Mouse (Mus musculus) embryonic facial prominence, embryonic 13.5 days (tissue): ENCODE results near the gene Trim15. TPM values are rescaled to one million over a fixed set of nuclear protein-coding genes. Genes with fewer than 3 reads are reported as not detected.

Experiments used
- ATAC-seq: fragments of 200-750 bp; cut with Nextera tagmentation; 2 replicates; pipeline ENCODE4 v1.8.0; 2017; ENCODE audit warnings: low read depth; ENCODE audit not compliant: insufficient number of reproducible peaks, insufficient read depth, low FRiP score, low TSS enrichment
- H3K27ac ChIP-seq: fragments of 300-500 bp; sonication (generic); 2 replicates; pipeline ENCODE4 v1.5.1; 2015; ENCODE audit warnings: moderate library complexity, mild to moderate bottlenecking, inconsistent platforms
- H3K27me3 ChIP-seq: fragments of 300-500 bp; sonication (generic); 2 replicates; pipeline ENCODE4 v1.6.1; 2015; ENCODE audit warnings: mild to moderate bottlenecking, inconsistent platforms
- H3K36me3 ChIP-seq: fragments of 300-500 bp; sonication (generic); 2 replicates; pipeline ENCODE4 v1.6.1; 2015; ENCODE audit warnings: mild to moderate bottlenecking, inconsistent platforms
- H3K4me1 ChIP-seq: fragments of 300-500 bp; sonication (generic); 2 replicates; pipeline ENCODE4 v1.6.1; 2015; ENCODE audit warnings: inconsistent platforms
- H3K4me2 ChIP-seq: fragments of 300-500 bp; sonication (generic); 2 replicates; pipeline ENCODE4 v1.6.1; 2015; ENCODE audit warnings: moderate library complexity, mild to moderate bottlenecking, inconsistent platforms
- H3K4me3 ChIP-seq: fragments of 300-500 bp; sonication (generic); 2 replicates; pipeline ENCODE4 v1.5.1; 2015; ENCODE audit warnings: mild to moderate bottlenecking, inconsistent platforms
- H3K9ac ChIP-seq: fragments of 300-500 bp; sonication (generic); 2 replicates; pipeline ENCODE4 v1.6.1; 2015; ENCODE audit warnings: mild to moderate bottlenecking, inconsistent platforms
- H3K9me3 ChIP-seq: fragments of 300-500 bp; sonication (generic); 2 replicates; pipeline ENCODE4 v1.6.1; 2016; ENCODE audit warnings: inconsistent platforms
- WGBS: fragments of 180-500 bp; shearing (Covaris S2); methylation state at CpG from one replicate; pipeline ENCODE4 v1.1.7; 2015; ENCODE audit warnings: mixed read lengths; 5-methylcytosine and 5-hydroxymethylcytosine counted together
- polyA plus RNA-seq: library from polyadenylated mRNA; unstranded; fragments of >200 nt; fragmentation: Nextera tagmentation; extraction: Ambion mirVana; gene quantifications from 2 replicates; pipeline ENCODE4 v1.2.1, GENCODE M21; 2015

Trim15 gene
- 0.24 and 0.48 TPM in 2 replicates for polyA plus RNA-seq

- Histone ChIP-seq H3K4me3 (peak within 1 kb of the TSS; percentile 20; the same call in 1 of the 2 replicates), H3K4me2 (peak within 1 kb of the TSS; percentile 47)
- 10% methylated on average over 29 of the region's 29 CpGs for WGBS
Observed at GRCm38 (mm10) chr17:36866719-36867527, at the start of gene Trim15. TSS of gene Trim15 (minus strand) at chr17:36867210.

GRCm38 (mm10) chr17:36915076-36915475 is 48.1 kb upstream of the Trim15 start:
- WGBS: 15% methylated on average over 9 of the region's 9 CpGs
- Histone ChIP-seq H3K4me3 (no peak overlapping the region), H3K9me3 (no peaks in the 10 kb centered on the region), H3K4me2 (no peak overlapping the region), H3K36me3 (no peaks in the 10 kb centered on the region), H3K27ac (no peak overlapping the region), H3K27me3 (peaks cover 8% of the 10 kb centered on the region), H3K4me1 (no peaks in the 10 kb centered on the region), H3K9ac (no peak overlapping the region)
- no peak; the same call in 1 of the 2 replicates for ATAC-seq

More at GRCm38 (mm10) chr17:36866719-36867527, at the start of gene Trim15:
- Histone ChIP-seq H3K9ac (peak within 1 kb of the TSS; percentile 49; the same call in 1 of the 2 replicates), H3K27ac (no peak within 1 kb of the TSS), H3K9me3 (no peaks in the 10 kb centered on the region), H3K27me3 (peaks cover 32% of the 10 kb centered on the region), H3K4me1 (0 out of 2 replicates have a peak, but pooled peaks cover 7% of the 10 kb centered on the region), H3K36me3 (no peaks in the 10 kb centered on the region)
- ATAC-seq: no peak

- no peaks in the 10 kb centered on the region for H3K36me3 ChIP-seq
- H3K4me2 ChIP-seq: no peak overlapping the region
- H3K4me3 ChIP-seq: no peak overlapping the region
- peaks cover 8% of the 10 kb centered on the region for H3K27me3 ChIP-seq
- no peak for ATAC-seq
- no peak overlapping the region for H3K27ac ChIP-seq
- no peaks in the 10 kb centered on the region for H3K4me1 ChIP-seq
- WGBS: 3% methylated on average over 2 of the region's 2 CpGs
- no peak overlapping the region for H3K9ac ChIP-seq
- H3K9me3 ChIP-seq: no peaks in the 10 kb centered on the region
Observed at GRCm38 (mm10) chr17:36914108-36914507, 47.1 kb upstream of the Trim15 start.

GRCm38 (mm10) chr17:36912031-36912430 is 45.0 kb upstream of the Trim15 start:
- Histone ChIP-seq H3K9me3 (no peaks in the 10 kb centered on the region), H3K27me3 (peaks cover 8% of the 10 kb centered on the region), H3K36me3 (no peaks in the 10 kb centered on the region), H3K27ac (no peak overlapping the region), H3K4me3 (no peak overlapping the region), H3K4me1 (no peaks in the 10 kb centered on the region), H3K9ac (no peak overlapping the region), H3K4me2 (no peak overlapping the region)
- ATAC-seq: no peak
- 82% methylated on average over 2 of the region's 2 CpGs for WGBS

GRCm38 (mm10) chr17:36909802-36910201 is 42.8 kb upstream of the Trim15 start:
- H3K9ac ChIP-seq: no peak overlapping the region
- peaks cover 3% of the 10 kb centered on the region for H3K27me3 ChIP-seq
- no peaks in the 10 kb centered on the region for H3K4me1 ChIP-seq
- H3K4me2 ChIP-seq: no peak overlapping the region
- 51% methylated on average over 4 of the region's 4 CpGs for WGBS
- no peak overlapping the region for H3K27ac ChIP-seq
- H3K36me3 ChIP-seq: no peaks in the 10 kb centered on the region
- no peak for ATAC-seq
- H3K4me3 ChIP-seq: no peak overlapping the region
- no peaks in the 10 kb centered on the region for H3K9me3 ChIP-seq

- Histone ChIP-seq H3K27me3 (peaks cover 3% of the 10 kb centered on the region), H3K36me3 (no peaks in the 10 kb centered on the region), H3K4me1 (no peaks in the 10 kb centered on the region), H3K4me3 (no peak overlapping the region), H3K9ac (no peak overlapping the region), H3K27ac (no peak overlapping the region), H3K4me2 (no peak overlapping the region), H3K9me3 (no peaks in the 10 kb centered on the region)
- ATAC-seq: no peak
- WGBS: 54% methylated on average over 1 of the region's 1 CpGs
Observed at GRCm38 (mm10) chr17:36908235-36908634, 41.2 kb upstream of the Trim15 start.

GRCm38 (mm10) chr17:36903651-36904050 is 36.6 kb upstream of the Trim15 start:
- no peak for ATAC-seq
- Histone ChIP-seq H3K4me1 (no peaks in the 10 kb centered on the region), H3K4me3 (no peak overlapping the region), H3K9ac (no peak overlapping the region), H3K36me3 (no peaks in the 10 kb centered on the region), H3K27ac (no peak overlapping the region), H3K4me2 (no peak overlapping the region), H3K27me3 (no peaks in the 10 kb centered on the region; the same call in 1 of the 2 replicates), H3K9me3 (no peaks in the 10 kb centered on the region)
- WGBS: 70% methylated on average over 3 of the region's 3 CpGs

GRCm38 (mm10) chr17:36900691-36901090 is 33.7 kb upstream of the Trim15 start:
- peaks cover 3% of the 10 kb centered on the region; the same call in 1 of the 2 replicates for H3K27me3 ChIP-seq
- no peak overlapping the region for H3K27ac ChIP-seq
- H3K4me3 ChIP-seq: no peak overlapping the region
- no peaks in the 10 kb centered on the region for H3K4me1 ChIP-seq
- H3K9me3 ChIP-seq: no peaks in the 10 kb centered on the region
- ATAC-seq: no peak
- 36% methylated on average over 1 of the region's 1 CpGs for WGBS
- no peak overlapping the region for H3K9ac ChIP-seq
- no peaks in the 10 kb centered on the region for H3K36me3 ChIP-seq
- no peak overlapping the region for H3K4me2 ChIP-seq

GRCm38 (mm10) chr17:36900001-36900400 is 33.0 kb upstream of the Trim15 start:
- WGBS: 85% methylated on average over 5 of the region's 5 CpGs
- no peak overlapping the region for H3K27ac ChIP-seq

GRCm38 (mm10) chr17:36899376-36899775 is 32.4 kb upstream of the Trim15 start:
- Histone ChIP-seq H3K4me2 (no peak overlapping the region), H3K36me3 (no peaks in the 10 kb centered on the region), H3K27me3 (peaks cover 3% of the 10 kb centered on the region; the same call in 1 of the 2 replicates), H3K9me3 (no peaks in the 10 kb centered on the region), H3K9ac (no peak overlapping the region), H3K4me1 (no peaks in the 10 kb centered on the region), H3K4me3 (no peak overlapping the region), H3K27ac (no peak overlapping the region)
- ATAC-seq: no peak
- 74% methylated on average over 4 of the region's 4 CpGs for WGBS

More at GRCm38 (mm10) chr17:36900001-36900400, 33.0 kb upstream of the Trim15 start:
- ATAC-seq: no peak
- H3K36me3 ChIP-seq: no peaks in the 10 kb centered on the region
- H3K9me3 ChIP-seq: no peaks in the 10 kb centered on the region
- no peaks in the 10 kb centered on the region for H3K4me1 ChIP-seq
- no peak overlapping the region for H3K9ac ChIP-seq
- no peak overlapping the region for H3K4me2 ChIP-seq
- H3K27me3 ChIP-seq: peaks cover 3% of the 10 kb centered on the region; the same call in 1 of the 2 replicates
- H3K4me3 ChIP-seq: no peak overlapping the region

GRCm38 (mm10) chr17:36897552-36898205 is 30.7 kb upstream of the Trim15 start, which contains the start of gene Trim31:
TSS of gene Trim31 (plus strand) at chr17:36898118.
- no peaks in the 10 kb centered on the region for H3K4me1 ChIP-seq
- H3K27ac ChIP-seq: no peak within 1 kb of the TSS
- no peak for ATAC-seq
- no peaks in the 10 kb centered on the region for H3K36me3 ChIP-seq
- H3K9me3 ChIP-seq: no peaks in the 10 kb centered on the region
- peaks cover 3% of the 10 kb centered on the region; the same call in 1 of the 2 replicates for H3K27me3 ChIP-seq
- H3K4me2 ChIP-seq: no peak within 1 kb of the TSS
- 67% methylated on average over 6 of the region's 6 CpGs for WGBS
- no peak within 1 kb of the TSS for H3K4me3 ChIP-seq
- no peak within 1 kb of the TSS for H3K9ac ChIP-seq
